Mouse (Mus musculus): Measurements from ENCODE around the gene Odf3b. TPM values are rescaled to one million over a fixed set of nuclear protein-coding genes. Genes with fewer than 3 reads are reported as not detected.

The Odf3b gene
- polyA plus RNA-seq, 1 experiment from 2014 or later: 1.7 TPM

- Histone ChIP-seq H3K27ac (replicated peaks; ENCODE audit: low read depth, low read length) (peak overlapping the region; percentile 86), H3K4me3 (ENCODE audit: low read depth, low read length) (peak overlapping the region; percentile 72)
- ATAC-seq (ENCODE audit: low read depth): peak; percentile 90
Measured at GRCm38 (mm10) chr15:89373027-89373761, 5.9 kb downstream of the Odf3b start.

GRCm38 (mm10) chr15:89372536-89372935 is 6.5 kb downstream of the Odf3b start:
- H3K4me2 ChIP-seq (ENCODE audit: low read depth, low read length): peak overlapping the region; percentile 92
- no peak overlapping the region for H3K27ac ChIP-seq (replicated peaks; ENCODE audit: low read depth, low read length)
- H3K36me3 ChIP-seq (ENCODE audit: control insufficient read depth, insufficient read depth, low read length): peaks cover 53% of the 10 kb centered on the region
- no peak for ATAC-seq (ENCODE audit: low read depth)
- WGBS: 78% methylated on average over 7 of the region's 7 CpGs
- peaks cover 23% of the 10 kb centered on the region for H3K27me3 ChIP-seq (replicated peaks; ENCODE audit: control insufficient read depth, insufficient read depth, low read length)
- peaks cover 8% of the 10 kb centered on the region; the same call in 1 of the 2 replicates for H3K4me1 ChIP-seq (ENCODE audit: control insufficient read depth, insufficient read depth, low read length)
- no peak for DNase-seq (ENCODE audit: low spot score)
- peak overlapping the region; percentile 84 for H3K9ac ChIP-seq (ENCODE audit: low read depth, low read length)
- peak overlapping the region; percentile 72 for H3K4me3 ChIP-seq (ENCODE audit: low read depth, low read length)
- no peaks in the 10 kb centered on the region for H3K9me3 ChIP-seq (ENCODE audit: control insufficient read depth, low read length)

More at GRCm38 (mm10) chr15:89373027-89373761, 5.9 kb downstream of the Odf3b start:
- Histone ChIP-seq H3K4me1 (ENCODE audit: control insufficient read depth, insufficient read depth, low read length) (peaks cover 8% of the 10 kb centered on the region; the same call in 1 of the 2 replicates), H3K36me3 (ENCODE audit: control insufficient read depth, insufficient read depth, low read length) (peaks cover 46% of the 10 kb centered on the region), H3K9me3 (ENCODE audit: control insufficient read depth, low read length) (no peaks in the 10 kb centered on the region), H3K4me2 (ENCODE audit: low read depth, low read length) (peak overlapping the region; percentile 92), H3K9ac (ENCODE audit: low read depth, low read length) (peak overlapping the region; percentile 84), H3K27me3 (replicated peaks; ENCODE audit: control insufficient read depth, insufficient read depth, low read length) (peaks cover 29% of the 10 kb centered on the region)
- DNase-seq (ENCODE audit: low spot score): peak; percentile 89
- WGBS: 1% methylated on average over 24 of the region's 35 CpGs

DNA sequence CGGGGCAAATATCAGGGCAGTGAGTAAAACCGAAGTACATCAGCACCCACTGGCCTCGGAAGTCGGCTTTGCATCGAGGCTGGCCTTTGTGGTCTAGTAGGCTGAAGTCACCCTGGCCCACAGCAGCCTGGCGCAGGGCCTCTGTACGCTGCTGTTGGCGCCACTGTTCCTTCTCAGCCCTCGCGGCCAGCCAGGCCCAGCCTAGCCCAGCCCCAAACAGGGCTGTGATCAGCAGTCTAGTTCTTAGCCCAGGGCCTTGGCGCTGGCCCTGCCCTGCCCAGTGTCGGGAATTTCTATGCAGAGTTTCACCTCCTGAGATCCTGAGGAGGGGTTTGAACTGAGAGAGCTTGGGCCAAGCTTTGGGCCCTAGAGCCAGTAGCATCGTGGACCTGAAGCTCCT is 7.0 kb downstream of the Odf3b start:
- Histone ChIP-seq H3K27ac (replicated peaks; ENCODE audit: low read depth, low read length) (no peak overlapping the region), H3K27me3 (replicated peaks; ENCODE audit: control insufficient read depth, insufficient read depth, low read length) (peaks cover 18% of the 10 kb centered on the region), H3K4me1 (ENCODE audit: control insufficient read depth, insufficient read depth, low read length) (peaks cover 8% of the 10 kb centered on the region; the same call in 1 of the 2 replicates), H3K4me3 (ENCODE audit: low read depth, low read length) (no peak overlapping the region), H3K4me2 (ENCODE audit: low read depth, low read length) (no peak overlapping the region), H3K9ac (ENCODE audit: low read depth, low read length) (no peak overlapping the region), H3K36me3 (ENCODE audit: control insufficient read depth, insufficient read depth, low read length) (peaks cover 57% of the 10 kb centered on the region), H3K9me3 (ENCODE audit: control insufficient read depth, low read length) (no peaks in the 10 kb centered on the region)
- ATAC-seq (ENCODE audit: low read depth): no peak
- 88% methylated on average over 13 of the region's 13 CpGs for WGBS
- DNase-seq (ENCODE audit: low spot score): no peak

DNA sequence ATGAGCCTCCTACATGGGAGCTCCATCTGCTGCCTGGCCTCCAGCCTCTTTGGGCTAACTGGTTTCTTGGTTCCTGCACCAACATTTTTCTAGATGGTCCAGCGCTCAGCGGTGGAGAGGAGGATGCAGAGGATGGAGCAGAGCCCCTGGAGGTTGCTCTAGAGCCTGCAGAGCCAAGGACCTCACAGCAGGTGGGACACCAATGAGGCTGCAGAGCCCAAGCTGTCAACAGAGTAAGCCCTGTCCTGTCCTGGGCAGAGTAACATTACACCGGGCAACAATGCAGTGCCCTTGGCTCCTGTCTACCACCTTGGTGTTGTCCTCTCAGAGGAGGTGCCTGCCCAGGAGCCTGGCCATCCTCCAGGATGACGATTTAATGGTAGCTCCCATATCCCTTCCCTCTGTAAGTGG is 13.9 kb downstream of the Odf3b start:
- no peak for DNase-seq (ENCODE audit: low spot score)
- Histone ChIP-seq H3K4me2 (ENCODE audit: low read depth, low read length) (no peak overlapping the region), H3K27ac (replicated peaks; ENCODE audit: low read depth, low read length) (no peak overlapping the region), H3K9ac (ENCODE audit: low read depth, low read length) (no peak overlapping the region), H3K4me1 (ENCODE audit: control insufficient read depth, insufficient read depth, low read length) (no peaks in the 10 kb centered on the region), H3K4me3 (ENCODE audit: low read depth, low read length) (no peak overlapping the region), H3K36me3 (ENCODE audit: control insufficient read depth, insufficient read depth, low read length) (peaks cover 98% of the 10 kb centered on the region), H3K27me3 (replicated peaks; ENCODE audit: control insufficient read depth, insufficient read depth, low read length) (no peaks in the 10 kb centered on the region), H3K9me3 (ENCODE audit: control insufficient read depth, low read length) (no peaks in the 10 kb centered on the region)
- ATAC-seq (ENCODE audit: low read depth): no peak
- WGBS: 88% methylated on average over 4 of the region's 4 CpGs

DNA sequence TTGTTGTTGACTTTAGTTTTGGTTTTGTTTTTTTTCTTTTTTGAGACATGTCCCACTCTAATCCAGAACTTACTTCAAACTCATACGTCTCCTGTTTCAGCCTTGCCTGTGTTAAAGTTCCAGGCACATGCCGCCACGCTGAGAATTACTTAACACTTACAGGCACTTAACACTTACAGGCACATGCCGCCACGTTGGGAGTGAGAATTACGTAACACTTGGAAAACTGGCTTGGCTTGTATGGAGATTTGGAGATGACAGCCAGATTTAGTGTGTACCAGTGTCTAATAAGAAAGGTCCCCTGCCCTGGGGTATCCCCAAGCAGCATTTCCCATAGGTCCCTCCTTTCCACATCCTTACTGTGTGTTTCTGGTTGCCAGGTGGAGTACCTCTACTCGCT is 16.0 kb downstream of the Odf3b start:
- no peak overlapping the region for H3K9ac ChIP-seq (ENCODE audit: low read depth, low read length)
- H3K4me1 ChIP-seq (ENCODE audit: control insufficient read depth, insufficient read depth, low read length): no peaks in the 10 kb centered on the region
- H3K9me3 ChIP-seq (ENCODE audit: control insufficient read depth, low read length): no peaks in the 10 kb centered on the region
- H3K27me3 ChIP-seq (replicated peaks; ENCODE audit: control insufficient read depth, insufficient read depth, low read length): no peaks in the 10 kb centered on the region
- H3K4me2 ChIP-seq (ENCODE audit: low read depth, low read length): no peak overlapping the region
- WGBS: 85% methylated on average over 7 of the region's 7 CpGs
- no peak overlapping the region for H3K4me3 ChIP-seq (ENCODE audit: low read depth, low read length)
- peaks cover 88% of the 10 kb centered on the region for H3K36me3 ChIP-seq (ENCODE audit: control insufficient read depth, insufficient read depth, low read length)
- ATAC-seq (ENCODE audit: low read depth): no peak
- DNase-seq (ENCODE audit: low spot score): no peak
- H3K27ac ChIP-seq (replicated peaks; ENCODE audit: low read depth, low read length): no peak overlapping the region

DNA sequence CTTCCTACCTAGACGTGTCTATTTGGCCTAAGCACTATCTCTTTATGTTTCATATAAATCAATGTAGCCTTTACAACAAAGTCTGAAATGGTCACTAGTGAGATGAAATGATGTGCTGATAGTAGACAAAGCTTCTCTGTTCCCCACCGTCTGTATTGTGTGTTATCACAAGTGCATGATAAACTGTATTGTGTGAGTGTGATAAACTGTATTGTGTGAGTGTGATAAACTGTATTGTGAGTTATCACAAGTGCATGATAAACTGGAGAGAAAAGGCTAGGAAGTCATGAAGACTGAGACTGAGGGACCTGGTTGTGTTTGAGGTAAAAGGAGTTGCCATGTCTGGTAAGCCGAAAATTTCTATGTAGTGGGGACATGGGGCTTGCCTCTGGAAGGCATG is 20.3 kb downstream of the Odf3b start:
- Histone ChIP-seq H3K9ac (ENCODE audit: low read depth, low read length) (no peak overlapping the region), H3K4me3 (ENCODE audit: low read depth, low read length) (no peak overlapping the region), H3K9me3 (ENCODE audit: control insufficient read depth, low read length) (no peaks in the 10 kb centered on the region), H3K36me3 (ENCODE audit: control insufficient read depth, insufficient read depth, low read length) (peaks cover 51% of the 10 kb centered on the region), H3K27me3 (replicated peaks; ENCODE audit: control insufficient read depth, insufficient read depth, low read length) (no peaks in the 10 kb centered on the region), H3K4me2 (ENCODE audit: low read depth, low read length) (no peak overlapping the region), H3K4me1 (ENCODE audit: control insufficient read depth, insufficient read depth, low read length) (peaks cover 16% of the 10 kb centered on the region), H3K27ac (replicated peaks; ENCODE audit: low read depth, low read length) (no peak overlapping the region)
- DNase-seq (ENCODE audit: low spot score): no peak
- WGBS: 88% methylated on average over 3 of the region's 3 CpGs
- no peak for ATAC-seq (ENCODE audit: low read depth)

DNA sequence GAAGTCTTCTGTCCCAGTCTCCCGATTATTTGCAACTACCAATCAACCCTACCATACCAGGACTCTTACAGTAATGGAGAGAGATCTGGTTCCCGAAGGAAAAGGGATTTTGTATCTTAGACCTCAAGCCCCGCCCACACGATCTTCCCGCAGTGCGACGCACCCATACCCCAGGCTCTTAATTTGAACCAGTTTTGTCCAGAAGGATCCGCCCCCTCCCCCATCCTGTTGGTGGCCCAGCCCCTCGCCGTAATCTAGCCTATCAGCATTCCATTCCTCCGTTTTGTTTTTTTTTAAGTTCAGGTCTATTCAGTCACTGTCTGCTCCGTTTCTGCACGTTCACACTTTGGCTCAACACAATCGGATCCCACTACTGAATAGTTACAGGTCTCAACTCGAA is 22.7 kb downstream of the Odf3b start:
- H3K36me3 ChIP-seq (ENCODE audit: control insufficient read depth, insufficient read depth, low read length): peaks cover 53% of the 10 kb centered on the region
- under 1% methylated on average over 15 of the region's 15 CpGs for WGBS
- ATAC-seq (ENCODE audit: low read depth): peak; percentile 77

DNA sequence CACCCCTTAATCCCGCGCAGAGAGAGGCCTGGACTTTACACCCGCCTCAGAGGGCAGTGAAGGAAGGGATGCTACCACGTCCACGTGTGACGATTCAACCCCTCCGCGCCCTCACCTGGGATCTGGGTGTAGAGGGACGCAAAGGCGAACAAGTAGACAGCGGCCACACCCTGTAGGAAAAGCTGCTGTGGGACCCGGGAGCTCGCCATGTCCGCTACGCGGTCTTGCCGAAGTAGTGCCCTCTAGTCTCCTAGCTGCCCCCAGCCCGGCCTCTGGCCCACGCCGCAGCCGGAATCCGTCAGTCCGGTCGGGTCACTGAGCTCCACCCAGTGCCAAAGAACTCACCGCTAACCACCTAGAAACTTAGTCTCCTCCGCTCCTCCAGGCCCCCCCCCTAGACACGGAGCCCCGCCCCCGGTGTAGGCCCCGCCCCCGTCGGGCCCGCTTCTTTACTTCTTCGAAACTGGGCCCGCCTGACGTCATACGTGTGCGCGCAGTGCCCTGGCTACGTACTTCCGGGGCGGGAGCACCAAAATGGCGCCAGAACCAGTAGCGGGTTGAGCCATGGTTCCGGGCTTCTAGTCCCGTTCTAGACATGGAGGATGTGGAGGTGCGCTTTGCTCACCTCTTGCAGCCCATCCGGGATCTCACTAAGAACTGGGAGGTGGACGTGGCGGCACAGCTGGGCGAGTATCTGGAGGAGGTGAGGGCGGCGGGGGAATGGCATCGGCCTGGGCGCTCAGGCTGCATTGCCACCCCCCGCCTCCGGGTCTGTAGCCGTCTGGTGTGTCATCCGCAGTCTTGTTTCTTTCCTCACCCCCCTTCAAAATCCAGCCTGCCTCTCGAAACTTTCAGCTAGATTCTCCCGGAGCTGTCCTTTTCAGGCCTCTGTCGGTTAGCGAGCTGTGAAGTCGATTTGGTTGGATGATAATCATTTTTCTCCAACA is 23.6 kb downstream of the Odf3b start, which contains the start of the genes Lmf2 and Ncaph2:
Lmf2 (minus strand) TSS at position 419 of the 947 bp plus-strand sequence.
Ncaph2 (plus strand) TSS at position 479 of the 947 bp plus-strand sequence.
- peak within 1 kb of the TSS; percentile 86 for H3K4me3 ChIP-seq (ENCODE audit: low read depth, low read length)
- peaks cover 53% of the 10 kb centered on the region for H3K36me3 ChIP-seq (ENCODE audit: control insufficient read depth, insufficient read depth, low read length)
- H3K4me1 ChIP-seq (ENCODE audit: control insufficient read depth, insufficient read depth, low read length): peaks cover 16% of the 10 kb centered on the region
- peak; percentile 98 for DNase-seq (ENCODE audit: low spot score)
- H3K9ac ChIP-seq (ENCODE audit: low read depth, low read length): peak within 1 kb of the TSS; percentile 90
- H3K27me3 ChIP-seq (replicated peaks; ENCODE audit: control insufficient read depth, insufficient read depth, low read length): no peaks in the 10 kb centered on the region
- under 1% methylated on average over 48 of the region's 64 CpGs for WGBS
- peak within 1 kb of the TSS; percentile 96 for H3K27ac ChIP-seq (replicated peaks; ENCODE audit: low read depth, low read length)
- H3K9me3 ChIP-seq (ENCODE audit: control insufficient read depth, low read length): no peaks in the 10 kb centered on the region
- ATAC-seq (ENCODE audit: low read depth): peak; percentile 91
- peak within 1 kb of the TSS; percentile 86 for H3K4me2 ChIP-seq (ENCODE audit: low read depth, low read length)

More for the DNA sequence above, 22.7 kb downstream of the Odf3b start:
- Histone ChIP-seq H3K27me3 (replicated peaks; ENCODE audit: control insufficient read depth, insufficient read depth, low read length) (no peaks in the 10 kb centered on the region), H3K4me1 (ENCODE audit: control insufficient read depth, insufficient read depth, low read length) (peaks cover 16% of the 10 kb centered on the region), H3K9ac (ENCODE audit: low read depth, low read length) (peak overlapping the region; percentile 90), H3K4me3 (ENCODE audit: low read depth, low read length) (peak overlapping the region; percentile 86), H3K27ac (replicated peaks; ENCODE audit: low read depth, low read length) (peak overlapping the region; percentile 96), H3K4me2 (ENCODE audit: low read depth, low read length) (peak overlapping the region; percentile 86), H3K9me3 (ENCODE audit: control insufficient read depth, low read length) (no peaks in the 10 kb centered on the region)
- DNase-seq (ENCODE audit: low spot score): peak; percentile 97

All from embryonic facial prominence, embryonic 14.5 days (tissue).